Mouse (Mus musculus) erythroblast, embryonic 14.5 days (primary cell): ENCODE measurements around the gene Chrm4.

Experiments
- GATA1 ChIP-seq: IDR thresholded peaks from 2 replicates; pipeline ENCODE4 v1.6.1; 2012; ENCODE audit warnings: low read length, inconsistent platforms, mixed read lengths
- TAL1 ChIP-seq: IDR thresholded peaks from 3 replicates; pipeline ENCODE4 v1.6.1; 2012; ENCODE audit warnings: low read length, inconsistent platforms, mixed read lengths

- TF ChIP-seq TAL1 (no peak), GATA1 (no peak)
Observed at GRCm38 (mm10) chr2:91926949-91927348, at the start of gene Chrm4.
